Mouse (Mus musculus) lung, postnatal 0 days (tissue): ENCODE results near the gene Gm20809. TPM values are rescaled to one million over a fixed set of nuclear protein-coding genes. Genes with fewer than 3 reads are reported as not detected.
"Not testable (repeated sequence)": the region's sequence is repeated elsewhere in the genome, so short reads cannot be mapped to it uniquely, and the experiment has no call there.

Experiments
- ATAC-seq: fragments of 200-750 bp; cut with Nextera tagmentation; 2 replicates; pipeline ENCODE4 v1.8.0; 2017; ENCODE audit warnings: moderate library complexity
- DNase-seq: peaks from one replicate; pipeline ENCODE4 v3.0.0-alpha.2; 2016; ENCODE audit warnings: low spot score
- H3K27ac ChIP-seq: fragments of 300-500 bp; sonication (generic); 2 replicates; pipeline ENCODE4 v1.5.1; 2014; ENCODE audit warnings: antibody characterized with exemption, mild to moderate bottlenecking, low read length, mixed read lengths
- H3K27me3 ChIP-seq: fragments of 300-500 bp; sonication (generic); replicated peaks from 2 replicates; pipeline ENCODE4 v1.6.1; 2014; ENCODE audit warnings: low read length, mixed read lengths; ENCODE audit not compliant: insufficient read depth
- H3K36me3 ChIP-seq: fragments of 300-500 bp; sonication (generic); 2 replicates; pipeline ENCODE4 v1.6.1; 2014; ENCODE audit warnings: low read length, mixed read lengths; ENCODE audit not compliant: insufficient read depth
- H3K4me1 ChIP-seq: fragments of 300-500 bp; sonication (generic); 2 replicates; pipeline ENCODE4 v1.6.1; 2014; ENCODE audit warnings: antibody characterized with exemption, low read depth, low read length, mixed read lengths; ENCODE audit not compliant: insufficient read depth
- H3K4me2 ChIP-seq: fragments of 300-500 bp; sonication (generic); replicated peaks from 2 replicates; pipeline ENCODE4 v1.6.1; 2014; ENCODE audit warnings: low read depth, mild to moderate bottlenecking, low read length, moderate library complexity, mixed read lengths
- H3K4me3 ChIP-seq: fragments of 300-500 bp; sonication (generic); 2 replicates; pipeline ENCODE4 v1.5.1; 2014; ENCODE audit warnings: low read depth, low read length
- H3K9ac ChIP-seq: fragments of 300-500 bp; sonication (generic); replicated peaks from 2 replicates; pipeline ENCODE4 v1.6.1; 2014; ENCODE audit warnings: low read depth, mild to moderate bottlenecking
- H3K9me3 ChIP-seq: fragments of 300-500 bp; sonication (generic); 2 replicates; pipeline ENCODE4 v1.6.1; 2016; ENCODE audit warnings: low read length, mixed read lengths
- WGBS: fragments of 180-500 bp; shearing (Covaris S2); extraction: QIAGEN DNeasy Blood & Tissue Kit; methylation state at CpG from one replicate; pipeline ENCODE4 v1.1.7; 2014; 5-methylcytosine and 5-hydroxymethylcytosine counted together
- polyA plus RNA-seq: library from polyadenylated mRNA; unstranded; fragments of >200 nt; fragmentation: Nextera tagmentation; extraction: Ambion mirVana; gene quantifications from 2 replicates; pipeline ENCODE4 v1.2.1, GENCODE M21; 2015

Gene Gm20809
- not detected in 2 replicates for polyA plus RNA-seq

DNA sequence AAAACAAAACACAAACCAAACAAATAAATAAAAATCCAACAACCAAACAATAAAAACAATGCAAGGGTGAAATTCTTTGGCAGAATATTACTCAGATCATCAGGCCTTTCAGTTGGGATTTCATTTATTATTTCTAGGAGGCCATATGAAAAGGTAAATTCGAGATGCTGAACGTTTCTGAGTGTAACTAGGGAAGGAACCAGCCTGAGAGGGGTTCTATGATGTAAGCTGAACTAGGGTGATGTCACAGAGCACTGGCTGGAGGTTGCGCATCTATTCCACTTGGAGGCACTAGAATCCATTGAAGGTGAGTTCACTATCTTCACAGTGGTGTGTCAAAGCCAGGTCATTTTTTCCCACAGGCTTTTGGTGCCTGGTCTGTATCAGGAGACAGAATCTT lies at the start of gene Gm20809:
TSS of gene Gm20809 (plus strand) at position 301 of the 400 bp plus-strand sequence.
- not testable (repeated sequence) for H3K4me3 ChIP-seq, DNase-seq, H3K9me3 ChIP-seq, H3K36me3 ChIP-seq, H3K27me3 ChIP-seq, H3K27ac ChIP-seq, H3K4me2 ChIP-seq, H3K4me1 ChIP-seq, H3K9ac ChIP-seq, ATAC-seq
- no CpG with 5 or more reads among the region's 3 CpGs for WGBS
